Mouse (Mus musculus): ENCODE data around the gene P4ha2.

DNA sequence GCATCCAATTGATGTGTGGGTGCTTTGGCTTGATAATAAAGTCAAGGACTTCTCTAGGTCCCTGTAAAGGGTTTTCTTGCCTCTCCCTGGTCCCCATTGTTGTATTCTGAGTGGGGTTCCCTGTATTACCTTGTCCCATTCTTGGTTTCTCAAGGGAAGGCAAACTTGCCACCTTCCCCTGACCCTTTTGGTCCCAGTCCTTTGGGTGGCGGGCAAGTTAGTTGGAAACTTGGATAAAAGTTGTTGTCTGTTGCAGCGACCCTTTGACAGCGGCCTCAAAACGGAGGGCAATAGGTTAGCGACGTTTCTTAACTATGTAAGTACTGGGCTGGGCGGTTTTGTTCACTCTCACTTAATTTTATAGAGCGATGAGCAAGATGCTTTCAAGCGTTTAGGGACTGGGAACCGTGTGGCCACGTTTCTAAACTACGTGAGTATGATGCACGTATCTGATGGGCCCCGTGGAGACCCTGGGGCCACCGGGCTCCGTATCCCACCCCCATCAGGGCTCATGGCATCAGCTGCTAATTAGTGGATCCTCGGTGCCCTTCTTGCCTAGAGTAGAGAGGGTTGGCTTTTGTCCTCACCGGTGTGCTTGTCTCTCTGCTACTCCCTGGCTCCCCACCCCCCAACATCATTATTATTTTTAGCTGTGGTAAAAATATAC lies 26.2 kb downstream of the P4ha2 start:
- TF ChIP-seq CTCF (IDR thresholded peaks at IDR 0.05; ENCODE audit: low read depth, low read length) (no peak), POLR2A (IDR thresholded peaks at IDR 0.05; ENCODE audit: extremely low read depth, insufficient read depth, low read length) (no peak)
